ENCODE assay signal across 10 mouse cellular contexts in genomic region chr9:78880643-78881306, GRCm38 (mm10).
DNase-seq lines count a peak whose midpoint lies in the region; ATAC-seq and TF ChIP-seq lines count a peak whose summit lies in the region.
"Had no signal": no experiment of that assay in that cellular context is flagged by ENCODE, and none has a peak within 500 bp of the region (broad histone marks: within the 10 kb centered on the region; RNA-seq: fewer than 3 reads in every experiment).

No protein-coding gene starts in this region.

- 55% methylated on average over 4 of the region's 4 CpGs for WGBS in kidney, adult 2 months
- WGBS in kidney, embryonic 16.5 days: 54% methylated on average over 4 of the region's 4 CpGs
- WGBS in embryonic facial prominence, embryonic 13.5 days: 35% methylated on average over 4 of the region's 4 CpGs
- 29% methylated on average over 4 of the region's 4 CpGs for WGBS in hindbrain, embryonic 12.5 days
- 9% methylated on average over 4 of the region's 4 CpGs for WGBS in midbrain, embryonic 12.5 days
- WGBS in cerebellum, adult 2 months: 73% methylated on average over 4 of the region's 4 CpGs

- no peaks in the 10 kb centered on the region for H3K9me3 ChIP-seq in kidney, embryonic 16.5 days (ENCODE audit: low read length)
- no peaks in the 10 kb centered on the region for H3K9me3 ChIP-seq in embryonic facial prominence, embryonic 13.5 days
- no peaks in the 10 kb centered on the region for H3K9me3 ChIP-seq in hindbrain, embryonic 12.5 days (replicated peaks)
- H3K9me3 ChIP-seq in midbrain, embryonic 12.5 days: no peaks in the 10 kb centered on the region
- H3K9me3 ChIP-seq: G1E had no signal

- no peak for TF ChIP-seq CTCF in kidney, adult 2 months (conservative IDR thresholded peaks at IDR 0.05; ENCODE audit: insufficient read depth, insufficient read length, low read depth, low read length)
- no peak for TF ChIP-seq CTCF in cerebellum, adult 2 months (IDR thresholded peaks at IDR 0.05; ENCODE audit: borderline replicate concordance, insufficient read depth, low read depth, low read length)

- ATAC-seq in kidney, embryonic 16.5 days (ENCODE audit: low FRiP score, low TSS enrichment): no peak
- no peak for ATAC-seq in embryonic facial prominence, embryonic 13.5 days (ENCODE audit: insufficient number of reproducible peaks, insufficient read depth, low FRiP score, low TSS enrichment, low read depth)
- peak; percentile 72 for ATAC-seq in hindbrain, embryonic 12.5 days (ENCODE audit: low FRiP score)
- ATAC-seq in midbrain, embryonic 12.5 days (ENCODE audit: low FRiP score, low read depth): peak; percentile 82

- H3K4me2 ChIP-seq in kidney, embryonic 16.5 days (replicated peaks; ENCODE audit: low read depth, low read length): no peak overlapping the region
- H3K4me2 ChIP-seq in embryonic facial prominence, embryonic 13.5 days: no peak overlapping the region
- no peak overlapping the region for H3K4me2 ChIP-seq in hindbrain, embryonic 12.5 days (replicated peaks)
- no peak overlapping the region for H3K4me2 ChIP-seq in midbrain, embryonic 12.5 days (replicated peaks)

- H3K4me1 ChIP-seq in kidney, adult 2 months (ENCODE audit: control insufficient read depth, insufficient read depth, low read length): no peaks in the 10 kb centered on the region
- no peaks in the 10 kb centered on the region for H3K4me1 ChIP-seq in kidney, embryonic 16.5 days (ENCODE audit: insufficient read depth, low read length)
- H3K4me1 ChIP-seq in embryonic facial prominence, embryonic 13.5 days: peaks cover 9% of the 10 kb centered on the region
- H3K4me1 ChIP-seq in hindbrain, embryonic 12.5 days: peaks cover 12% of the 10 kb centered on the region
- H3K4me1 ChIP-seq in midbrain, embryonic 12.5 days: peaks cover 26% of the 10 kb centered on the region
- H3K4me1 ChIP-seq in cerebellum, adult 2 months (ENCODE audit: control insufficient read depth, insufficient read depth, low read length): peaks cover 7% of the 10 kb centered on the region; the same call in 1 of the 2 replicates

- H3K27me3 ChIP-seq in kidney, adult 2 months (replicated peaks; ENCODE audit: control insufficient read depth, insufficient read depth, low read length): no peaks in the 10 kb centered on the region
- no peaks in the 10 kb centered on the region for H3K27me3 ChIP-seq in kidney, embryonic 16.5 days (ENCODE audit: insufficient read depth, low read length)
- no peaks in the 10 kb centered on the region for H3K27me3 ChIP-seq in embryonic facial prominence, embryonic 13.5 days
- H3K27me3 ChIP-seq in hindbrain, embryonic 12.5 days: no peaks in the 10 kb centered on the region
- no peaks in the 10 kb centered on the region for H3K27me3 ChIP-seq in midbrain, embryonic 12.5 days
- no peaks in the 10 kb centered on the region for H3K27me3 ChIP-seq in cerebellum, adult 2 months (ENCODE audit: control insufficient read depth, insufficient read depth, low read length)

- no peak for TF ChIP-seq POLR2A in kidney, adult 2 months (IDR thresholded peaks at IDR 0.05; ENCODE audit: low read depth, low read length)
- no peak for TF ChIP-seq POLR2A in cerebellum, adult 2 months (IDR thresholded peaks at IDR 0.05; ENCODE audit: borderline replicate concordance, insufficient read depth, low read length)

- no peaks in the 10 kb centered on the region for H3K36me3 ChIP-seq in kidney, adult 2 months (ENCODE audit: control insufficient read depth, insufficient read depth, low read length)
- H3K36me3 ChIP-seq in kidney, embryonic 16.5 days (ENCODE audit: insufficient read depth, low read length): no peaks in the 10 kb centered on the region
- no peaks in the 10 kb centered on the region for H3K36me3 ChIP-seq in embryonic facial prominence, embryonic 13.5 days
- no peaks in the 10 kb centered on the region for H3K36me3 ChIP-seq in hindbrain, embryonic 12.5 days
- H3K36me3 ChIP-seq in midbrain, embryonic 12.5 days: no peaks in the 10 kb centered on the region
- H3K36me3 ChIP-seq: G1E had no signal

- no peak overlapping the region for H3K9ac ChIP-seq in kidney, embryonic 16.5 days (replicated peaks; ENCODE audit: low read length)
- H3K9ac ChIP-seq in embryonic facial prominence, embryonic 13.5 days: no peak overlapping the region
- no peak overlapping the region for H3K9ac ChIP-seq in hindbrain, embryonic 12.5 days
- H3K9ac ChIP-seq in midbrain, embryonic 12.5 days (replicated peaks): no peak overlapping the region
- H3K9ac ChIP-seq: liver, embryonic 14.5 days had no signal

- no peak overlapping the region for H3K27ac ChIP-seq in kidney, adult 2 months (ENCODE audit: insufficient read depth, low read depth, low read length)
- no peak overlapping the region for H3K27ac ChIP-seq in kidney, embryonic 16.5 days (ENCODE audit: low read length)
- 0 out of 2 replicates have a peak overlapping the region, but pooled peaks have one; percentile 0 for H3K27ac ChIP-seq in embryonic facial prominence, embryonic 13.5 days
- peak overlapping the region; percentile 72 for H3K27ac ChIP-seq in hindbrain, embryonic 12.5 days
- H3K27ac ChIP-seq in midbrain, embryonic 12.5 days (replicated peaks): peak overlapping the region; percentile 87
- no peak overlapping the region for H3K27ac ChIP-seq in cerebellum, adult 2 months (ENCODE audit: insufficient read depth, low read length)
- H3K27ac ChIP-seq: liver, embryonic 14.5 days had no signal

- no peak overlapping the region for H3K4me3 ChIP-seq in kidney, adult 2 months (ENCODE audit: insufficient read depth, low read depth, low read length)
- no peak overlapping the region for H3K4me3 ChIP-seq in kidney, embryonic 16.5 days (ENCODE audit: low read length)
- H3K4me3 ChIP-seq in embryonic facial prominence, embryonic 13.5 days: no peak overlapping the region
- H3K4me3 ChIP-seq in hindbrain, embryonic 12.5 days: no peak overlapping the region
- no peak overlapping the region for H3K4me3 ChIP-seq in midbrain, embryonic 12.5 days
- H3K4me3 ChIP-seq in cerebellum, adult 2 months (replicated peaks; ENCODE audit: insufficient read depth, low read depth, low read length): no peak overlapping the region

- peak; percentile 29 for DNase-seq in kidney, adult 2 months
- no peak for DNase-seq in cerebellum, adult 2 months
- no peak for DNase-seq in cerebellum, postnatal 10 days
- no peak for DNase-seq in layer of hippocampus, postnatal 10 days (ENCODE audit: low spot score in 2 of 2)

Comparison
In these comparisons a context has a peak if more than half of its experiments do, and no peak if none do; other contexts are left out.
1. H3K27ac ChIP-seq: peak in embryonic facial prominence, embryonic 13.5 days (single experiment), hindbrain, embryonic 12.5 days (single experiment) and midbrain, embryonic 12.5 days (single experiment); none in kidney, adult 2 months (single experiment), kidney, embryonic 16.5 days (single experiment) and cerebellum, adult 2 months (single experiment).
2. ATAC-seq: peak in hindbrain, embryonic 12.5 days (single experiment) and midbrain, embryonic 12.5 days (single experiment); none in kidney, embryonic 16.5 days (single experiment) and embryonic facial prominence, embryonic 13.5 days (single experiment).